Mouse (Mus musculus) liver, embryonic 12.5 days (tissue): Measurements from ENCODE around the gene Golph3l. TPM values are rescaled to one million over a fixed set of nuclear protein-coding genes. Genes with fewer than 3 reads are reported as not detected.

ENCODE experiments used
- ATAC-seq: fragments of 200-750 bp; cut with Nextera tagmentation; 2 replicates; pipeline ENCODE4 v1.8.0; 2017; ENCODE audit warnings: moderate number of reproducible peaks, mild to moderate bottlenecking, moderate library complexity
- H3K27ac ChIP-seq: fragments of 300-500 bp; sonication (generic); 2 replicates; pipeline ENCODE4 v1.5.1; 2016; ENCODE audit warnings: mild to moderate bottlenecking
- H3K27me3 ChIP-seq: fragments of 300-500 bp; sonication (generic); replicated peaks from 2 replicates; pipeline ENCODE4 v1.6.1; 2016; ENCODE audit warnings: mild to moderate bottlenecking, moderate library complexity
- H3K36me3 ChIP-seq: fragments of 300-500 bp; sonication (generic); 2 replicates; pipeline ENCODE4 v1.6.1; 2016; ENCODE audit warnings: mild to moderate bottlenecking, moderate library complexity
- H3K4me1 ChIP-seq: fragments of 300-500 bp; sonication (generic); 2 replicates; pipeline ENCODE4 v1.6.1; 2016
- H3K4me2 ChIP-seq: fragments of 300-500 bp; sonication (generic); 2 replicates; pipeline ENCODE4 v1.6.1; 2016; ENCODE audit warnings: mild to moderate bottlenecking, moderate library complexity
- H3K4me3 ChIP-seq: fragments of 300-500 bp; sonication (generic); 2 replicates; pipeline ENCODE4 v1.5.1; 2016; ENCODE audit warnings: mild to moderate bottlenecking, moderate library complexity
- H3K9ac ChIP-seq: fragments of 300-500 bp; sonication (generic); 2 replicates; pipeline ENCODE4 v1.6.1; 2016; ENCODE audit warnings: mild to moderate bottlenecking, moderate library complexity
- H3K9me3 ChIP-seq: fragments of 300-500 bp; sonication (generic); replicated peaks from 2 replicates; pipeline ENCODE4 v1.6.1; 2016; ENCODE audit warnings: mild to moderate bottlenecking, moderate library complexity
- WGBS: fragments of 180-500 bp; shearing (Covaris S2); methylation state at CpG from one replicate; pipeline ENCODE4 v1.1.7; 2016; ENCODE audit not compliant: insufficient replicate concordance; 5-methylcytosine and 5-hydroxymethylcytosine counted together
- polyA plus RNA-seq: library from polyadenylated mRNA; unstranded; fragments of >200 nt; fragmentation: Nextera tagmentation; extraction: Ambion mirVana; gene quantifications from 2 replicates; pipeline ENCODE4 v1.2.1, GENCODE M21; 2016

Golph3l gene
- polyA plus RNA-seq, 1 experiment from 2014 or later, result 30.5 TPM

GRCm38 (mm10) chr3:95668026-95668425 is 79.3 kb downstream of the Golph3l start:
- no peak overlapping the region for H3K4me3 ChIP-seq
- peaks cover 50% of the 10 kb centered on the region for H3K36me3 ChIP-seq
- H3K4me2 ChIP-seq, result peak overlapping the region; percentile 19; the same call in 1 of the 2 replicates
- H3K9ac ChIP-seq, result peak overlapping the region; percentile 29; the same call in 1 of the 2 replicates
- H3K27me3 ChIP-seq, result no peaks in the 10 kb centered on the region
- WGBS, result 47% methylated on average over 7 of the region's 7 CpGs
- peaks cover 95% of the 10 kb centered on the region for H3K4me1 ChIP-seq
- ATAC-seq, result no peak
- peak overlapping the region; percentile 85 for H3K27ac ChIP-seq
- H3K9me3 ChIP-seq, result no peaks in the 10 kb centered on the region

Other genes with a start within 250 kb of the Golph3l start
- gene Setdb1, start 231.7 kb upstream of the Golph3l start, polyA plus RNA-seq, result 31.0 and 31.6 TPM in 2 replicates
- gene 4930558C23Rik, start 186.1 kb upstream of the Golph3l start, polyA plus RNA-seq, result not detected in 2 replicates
- 22.8 and 25.8 TPM in 2 replicates for gene Arnt, start 154.5 kb upstream of the Golph3l start, polyA plus RNA-seq
- gene Ctsk, start 89.7 kb upstream of the Golph3l start, polyA plus RNA-seq, result 1.4 and 1.7 TPM in 2 replicates
- 13.4 and 14.7 TPM in 2 replicates for gene Ctss, start 62.1 kb upstream of the Golph3l start, polyA plus RNA-seq
- gene Hormad1, start 29.3 kb upstream of the Golph3l start, polyA plus RNA-seq, result 0.08 and 0.10 TPM in 2 replicates
- gene Ensa, start 36.1 kb downstream of the Golph3l start, polyA plus RNA-seq, result 42.9 and 45.0 TPM in 2 replicates
- 66.5 and 73.8 TPM in 2 replicates for gene Mcl1, start 69.9 kb downstream of the Golph3l start, polyA plus RNA-seq
- 0.30 and 0.35 TPM in 2 replicates for gene Adamtsl4, start 99.0 kb downstream of the Golph3l start, polyA plus RNA-seq
- gene Ecm1, start 150.6 kb downstream of the Golph3l start, polyA plus RNA-seq, result 14.1 and 15.2 TPM in 2 replicates
- gene Tars2, start 171.3 kb downstream of the Golph3l start, polyA plus RNA-seq, result 66.1 and 66.3 TPM in 2 replicates
- gene Rprd2, start 229.9 kb downstream of the Golph3l start, polyA plus RNA-seq, result 11.8 and 14.1 TPM in 2 replicates